Mouse (Mus musculus): ENCODE results near the gene Tbc1d22a. TPM values are rescaled to one million over a fixed set of nuclear protein-coding genes. Genes with fewer than 3 reads are reported as not detected.

The Tbc1d22a gene
- polyA plus RNA-seq, 1 experiment from 2014 or later, result 9.6 TPM

DNA sequence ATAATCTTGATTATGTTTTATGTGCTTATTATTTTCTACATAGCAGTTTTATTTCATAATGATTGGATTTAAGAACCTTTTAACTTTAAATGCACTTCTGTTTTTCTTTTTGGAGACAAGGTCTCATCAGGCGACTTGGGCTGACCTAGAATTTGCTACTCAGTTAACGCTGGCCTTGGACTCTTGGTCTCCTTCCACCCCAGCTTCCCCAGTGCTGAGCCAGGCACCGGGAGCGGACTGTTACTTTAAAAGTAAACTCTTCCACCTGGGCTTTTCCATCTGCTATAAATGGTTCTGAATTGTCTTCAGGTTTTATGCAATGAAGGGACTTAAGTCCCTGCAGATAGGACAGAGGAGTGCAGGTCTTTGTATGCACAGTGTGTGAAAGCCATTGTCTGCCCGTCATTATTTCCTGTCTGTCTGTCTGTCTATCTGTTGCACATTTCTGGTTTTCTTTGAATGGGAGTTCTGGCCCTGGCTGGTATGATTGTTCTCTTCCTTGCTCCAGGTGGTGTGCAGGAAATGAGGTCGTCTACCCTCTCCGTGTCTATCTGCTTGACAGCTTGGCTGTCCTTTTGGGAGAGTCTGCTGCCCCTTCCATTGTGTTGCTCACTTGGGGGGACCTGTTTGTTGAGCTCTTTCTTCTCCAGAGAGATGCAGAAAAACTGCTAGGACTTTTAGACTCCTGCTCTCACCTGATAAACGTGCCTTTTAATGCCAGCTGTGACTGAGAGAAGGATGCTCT lies 117.4 kb downstream of the Tbc1d22a start:
- no peak for ATAC-seq (replicated peaks; ENCODE audit: low FRiP score, low TSS enrichment, low read depth)
- 74% methylated on average over 8 of the region's 8 CpGs for WGBS
- H3K9me3 ChIP-seq (ENCODE audit: control insufficient read depth, low read length), result no peaks in the 10 kb centered on the region
- no peak for DNase-seq (ENCODE audit: low spot score)
- H3K4me2 ChIP-seq (ENCODE audit: low read length), result no peak overlapping the region
- no peaks in the 10 kb centered on the region for H3K27me3 ChIP-seq (replicated peaks; ENCODE audit: control insufficient read depth, insufficient read depth, low read length)
- H3K27ac ChIP-seq (ENCODE audit: low read depth), result no peak overlapping the region
- no peak overlapping the region for H3K4me3 ChIP-seq (ENCODE audit: low read depth, low read length)
- H3K36me3 ChIP-seq (ENCODE audit: control insufficient read depth, insufficient read depth, low read length), result no peaks in the 10 kb centered on the region
- no peak overlapping the region for H3K9ac ChIP-seq (ENCODE audit: low read length)
- H3K4me1 ChIP-seq (replicated peaks; ENCODE audit: control insufficient read depth, insufficient read depth, low read length), result no peaks in the 10 kb centered on the region

DNA sequence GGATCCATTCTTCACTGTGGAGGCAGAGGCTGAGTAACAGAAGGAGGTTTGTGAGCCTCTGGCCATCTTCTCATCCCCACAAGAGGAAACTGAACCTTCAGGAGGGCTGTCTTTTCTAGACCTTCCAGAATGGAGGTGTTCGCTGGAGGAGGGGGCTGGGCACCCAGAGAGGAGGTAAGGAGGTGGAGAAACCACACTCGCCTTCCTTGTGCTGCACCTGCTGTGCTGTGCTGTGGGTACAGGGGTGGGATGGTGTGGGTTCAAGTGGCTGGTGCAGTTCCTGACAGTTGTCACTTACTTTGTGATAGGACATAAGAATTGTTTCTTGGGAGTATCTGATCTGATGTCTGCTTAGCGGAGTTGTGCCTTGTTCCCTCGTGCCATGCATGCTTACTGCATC lies 118.9 kb downstream of the Tbc1d22a start:
- DNase-seq (ENCODE audit: low spot score), result no peak
- no peak overlapping the region for H3K27ac ChIP-seq (ENCODE audit: low read depth)
- no peak overlapping the region for H3K9ac ChIP-seq (ENCODE audit: low read length)
- no peaks in the 10 kb centered on the region for H3K4me1 ChIP-seq (replicated peaks; ENCODE audit: control insufficient read depth, insufficient read depth, low read length)
- no peak for ATAC-seq (replicated peaks; ENCODE audit: low FRiP score, low TSS enrichment, low read depth)
- H3K4me2 ChIP-seq (ENCODE audit: low read length), result no peak overlapping the region
- no peak overlapping the region for H3K4me3 ChIP-seq (ENCODE audit: low read depth, low read length)
- H3K9me3 ChIP-seq (ENCODE audit: control insufficient read depth, low read length), result no peaks in the 10 kb centered on the region
- no peaks in the 10 kb centered on the region for H3K36me3 ChIP-seq (ENCODE audit: control insufficient read depth, insufficient read depth, low read length)
- WGBS, result 91% methylated on average over 4 of the region's 4 CpGs
- no peaks in the 10 kb centered on the region for H3K27me3 ChIP-seq (replicated peaks; ENCODE audit: control insufficient read depth, insufficient read depth, low read length)

DNA sequence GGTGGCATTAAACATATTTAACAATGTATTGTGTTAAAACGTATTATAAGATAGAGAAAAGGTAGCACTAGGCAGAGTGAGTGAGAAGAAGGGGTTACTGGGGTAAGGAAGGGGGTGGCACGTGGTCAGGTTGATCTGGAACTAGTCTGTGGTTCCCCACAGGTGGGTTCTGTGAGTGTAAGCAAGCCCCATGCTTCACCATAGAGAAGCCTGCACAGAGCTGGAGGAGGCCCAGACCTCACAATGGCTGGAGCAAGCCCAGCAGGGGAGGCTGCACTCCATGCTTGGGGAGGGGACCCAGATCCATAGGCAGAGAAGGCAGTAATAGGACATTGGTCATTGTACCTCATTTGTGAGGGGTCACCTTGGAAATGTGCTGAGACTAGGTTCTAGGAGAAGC lies 119.3 kb downstream of the Tbc1d22a start:
- H3K9me3 ChIP-seq (ENCODE audit: control insufficient read depth, low read length), result no peaks in the 10 kb centered on the region
- H3K27me3 ChIP-seq (replicated peaks; ENCODE audit: control insufficient read depth, insufficient read depth, low read length), result no peaks in the 10 kb centered on the region
- no peak overlapping the region for H3K4me3 ChIP-seq (ENCODE audit: low read depth, low read length)
- no peak overlapping the region for H3K9ac ChIP-seq (ENCODE audit: low read length)
- no peak for ATAC-seq (replicated peaks; ENCODE audit: low FRiP score, low TSS enrichment, low read depth)
- no peak for DNase-seq (ENCODE audit: low spot score)
- no peak overlapping the region for H3K27ac ChIP-seq (ENCODE audit: low read depth)
- H3K36me3 ChIP-seq (ENCODE audit: control insufficient read depth, insufficient read depth, low read length), result no peaks in the 10 kb centered on the region
- 87% methylated on average over 2 of the region's 2 CpGs for WGBS
- H3K4me1 ChIP-seq (replicated peaks; ENCODE audit: control insufficient read depth, insufficient read depth, low read length), result no peaks in the 10 kb centered on the region
- no peak overlapping the region for H3K4me2 ChIP-seq (ENCODE audit: low read length)

DNA sequence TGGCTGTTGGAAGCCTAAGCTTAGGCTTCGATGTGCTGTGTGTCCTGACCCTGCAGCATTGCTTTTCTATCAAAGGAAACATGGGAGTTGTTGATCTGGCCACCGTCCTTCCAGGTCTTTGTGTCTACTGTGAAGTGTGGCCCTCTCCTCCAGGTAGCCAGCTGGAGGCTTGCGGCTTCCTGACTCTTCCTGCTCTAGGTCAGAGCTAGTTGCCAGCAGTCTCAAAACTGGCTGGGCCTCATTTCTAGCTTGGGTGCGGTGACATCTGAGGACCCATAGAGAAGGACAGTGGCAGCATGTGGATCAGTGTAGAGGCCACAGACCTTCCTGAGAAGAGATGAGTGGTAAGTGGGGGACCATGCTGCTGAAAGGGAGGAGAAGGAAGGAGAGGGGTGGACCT lies 120.0 kb downstream of the Tbc1d22a start:
- 96% methylated on average over 4 of the region's 4 CpGs for WGBS
- no peaks in the 10 kb centered on the region for H3K9me3 ChIP-seq (ENCODE audit: control insufficient read depth, low read length)
- no peaks in the 10 kb centered on the region for H3K27me3 ChIP-seq (replicated peaks; ENCODE audit: control insufficient read depth, insufficient read depth, low read length)
- no peak overlapping the region for H3K9ac ChIP-seq (ENCODE audit: low read length)
- H3K4me3 ChIP-seq (ENCODE audit: low read depth, low read length), result no peak overlapping the region
- no peak for ATAC-seq (replicated peaks; ENCODE audit: low FRiP score, low TSS enrichment, low read depth)
- H3K27ac ChIP-seq (ENCODE audit: low read depth), result no peak overlapping the region
- H3K4me1 ChIP-seq (replicated peaks; ENCODE audit: control insufficient read depth, insufficient read depth, low read length), result no peaks in the 10 kb centered on the region
- DNase-seq (ENCODE audit: low spot score), result no peak
- no peak overlapping the region for H3K4me2 ChIP-seq (ENCODE audit: low read length)
- no peaks in the 10 kb centered on the region for H3K36me3 ChIP-seq (ENCODE audit: control insufficient read depth, insufficient read depth, low read length)

DNA sequence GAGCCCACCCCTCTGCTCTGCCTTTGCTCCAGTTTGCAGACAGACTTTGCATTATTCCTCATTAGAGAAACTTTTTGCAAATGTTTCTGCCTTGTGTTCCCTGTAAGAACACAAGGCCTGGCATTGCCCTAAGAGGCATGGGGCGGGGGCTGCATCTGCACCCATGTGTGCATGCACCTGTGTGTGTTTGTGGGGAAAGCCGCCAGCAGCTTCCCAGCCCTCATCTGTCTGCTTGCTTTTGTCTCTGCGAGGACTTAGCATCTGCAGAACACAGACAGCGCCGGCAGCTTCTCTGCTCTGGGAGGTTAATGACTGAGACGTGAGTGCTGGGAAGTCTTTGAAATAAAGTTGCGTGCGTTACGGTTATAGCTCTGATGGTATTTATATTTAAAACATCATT lies 120.5 kb downstream of the Tbc1d22a start:
- DNase-seq (ENCODE audit: low spot score) (no peak), ATAC-seq (replicated peaks; ENCODE audit: low FRiP score, low TSS enrichment, low read depth) (no peak)
- no peak overlapping the region for H3K4me2 ChIP-seq (ENCODE audit: low read length)
- no peak overlapping the region for H3K27ac ChIP-seq (ENCODE audit: low read depth)
- H3K36me3 ChIP-seq (ENCODE audit: control insufficient read depth, insufficient read depth, low read length), result no peaks in the 10 kb centered on the region
- H3K9me3 ChIP-seq (ENCODE audit: control insufficient read depth, low read length), result no peaks in the 10 kb centered on the region
- no peak overlapping the region for H3K4me3 ChIP-seq (ENCODE audit: low read depth, low read length)
- H3K27me3 ChIP-seq (replicated peaks; ENCODE audit: control insufficient read depth, insufficient read depth, low read length), result no peaks in the 10 kb centered on the region
- WGBS, result 90% methylated on average over 9 of the region's 9 CpGs
- no peaks in the 10 kb centered on the region for H3K4me1 ChIP-seq (replicated peaks; ENCODE audit: control insufficient read depth, insufficient read depth, low read length)
- no peak overlapping the region for H3K9ac ChIP-seq (ENCODE audit: low read length)

DNA sequence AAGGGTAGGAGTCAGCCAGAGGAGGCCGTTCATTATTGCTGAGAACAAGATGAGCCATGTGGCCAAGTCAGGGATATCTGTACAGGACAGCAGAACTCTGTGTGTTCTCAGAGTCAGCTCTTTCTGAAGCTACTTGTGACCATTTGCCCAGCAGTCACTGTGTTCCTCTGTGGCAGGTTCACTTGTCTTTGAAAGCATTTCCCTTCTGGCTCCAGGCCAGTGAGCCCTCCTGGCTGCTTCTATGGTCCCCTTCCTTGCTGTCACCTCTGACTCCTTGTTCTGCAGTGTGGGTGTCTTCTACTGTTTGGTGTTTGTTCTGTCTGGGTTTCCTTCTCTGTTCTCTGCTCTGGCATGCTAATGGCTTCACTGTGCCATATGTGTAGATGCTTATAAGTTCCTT lies 121.5 kb downstream of the Tbc1d22a start:
- no peaks in the 10 kb centered on the region for H3K36me3 ChIP-seq (ENCODE audit: control insufficient read depth, insufficient read depth, low read length)
- H3K27ac ChIP-seq (ENCODE audit: low read depth), result no peak overlapping the region
- 92% methylated on average over 1 of the region's 1 CpGs for WGBS
- H3K4me3 ChIP-seq (ENCODE audit: low read depth, low read length), result no peak overlapping the region
- no peaks in the 10 kb centered on the region for H3K27me3 ChIP-seq (replicated peaks; ENCODE audit: control insufficient read depth, insufficient read depth, low read length)
- DNase-seq (ENCODE audit: low spot score) (no peak), ATAC-seq (replicated peaks; ENCODE audit: low FRiP score, low TSS enrichment, low read depth) (no peak)
- H3K9me3 ChIP-seq (ENCODE audit: control insufficient read depth, low read length), result no peaks in the 10 kb centered on the region
- H3K4me1 ChIP-seq (replicated peaks; ENCODE audit: control insufficient read depth, insufficient read depth, low read length), result no peaks in the 10 kb centered on the region
- H3K4me2 ChIP-seq (ENCODE audit: low read length), result no peak overlapping the region
- H3K9ac ChIP-seq (ENCODE audit: low read length), result no peak overlapping the region

DNA sequence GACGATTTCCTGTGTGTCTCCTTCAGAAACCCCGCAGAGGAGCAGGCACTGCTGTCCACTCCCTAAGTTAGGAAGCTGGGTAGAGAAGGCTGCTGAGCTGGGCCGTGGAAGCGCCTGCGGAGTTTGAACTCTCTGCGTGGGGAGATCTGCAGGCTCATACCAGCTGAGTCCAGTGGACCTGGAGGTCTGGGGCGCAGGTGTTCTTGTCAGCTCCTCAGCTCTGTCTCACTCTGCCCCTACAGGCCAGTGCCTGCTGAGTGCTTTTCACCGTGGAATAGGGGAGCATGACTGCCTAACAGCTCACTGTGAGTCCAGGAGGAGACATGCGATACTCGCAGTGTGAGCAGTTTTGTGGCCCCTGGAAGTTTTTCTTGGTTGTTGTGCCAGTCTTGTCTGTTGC lies 123.5 kb downstream of the Tbc1d22a start:
- no peaks in the 10 kb centered on the region for H3K9me3 ChIP-seq (ENCODE audit: control insufficient read depth, low read length)
- no peaks in the 10 kb centered on the region for H3K27me3 ChIP-seq (replicated peaks; ENCODE audit: control insufficient read depth, insufficient read depth, low read length)
- 77% methylated on average over 10 of the region's 10 CpGs for WGBS
- DNase-seq (ENCODE audit: low spot score) (no peak), ATAC-seq (replicated peaks; ENCODE audit: low FRiP score, low TSS enrichment, low read depth) (no peak)
- H3K4me2 ChIP-seq (ENCODE audit: low read length), result no peak overlapping the region
- H3K9ac ChIP-seq (ENCODE audit: low read length), result no peak overlapping the region
- no peak overlapping the region for H3K4me3 ChIP-seq (ENCODE audit: low read depth, low read length)
- H3K4me1 ChIP-seq (replicated peaks; ENCODE audit: control insufficient read depth, insufficient read depth, low read length), result no peaks in the 10 kb centered on the region
- H3K27ac ChIP-seq (ENCODE audit: low read depth), result no peak overlapping the region
- no peaks in the 10 kb centered on the region for H3K36me3 ChIP-seq (ENCODE audit: control insufficient read depth, insufficient read depth, low read length)

DNA sequence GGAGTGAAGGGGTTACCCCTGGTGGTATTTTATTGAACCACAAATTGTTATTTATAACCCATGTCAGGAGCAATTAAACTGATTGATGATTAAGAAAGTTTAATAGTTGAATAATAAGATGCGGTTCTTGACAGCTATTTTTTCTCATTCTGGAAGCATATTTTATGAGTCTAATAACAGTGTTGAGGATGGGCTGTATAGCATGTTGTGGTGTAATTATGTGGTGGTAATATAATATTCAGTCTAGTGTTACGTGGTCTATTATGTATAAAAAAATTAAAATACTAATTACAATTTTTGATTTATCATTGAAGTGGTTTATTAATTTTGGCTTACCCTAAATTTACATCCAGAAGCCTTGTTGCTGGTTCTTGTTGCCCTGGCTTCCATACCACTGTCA lies 125.5 kb downstream of the Tbc1d22a start:
- no peaks in the 10 kb centered on the region for H3K27me3 ChIP-seq (replicated peaks; ENCODE audit: control insufficient read depth, insufficient read depth, low read length)
- no peak overlapping the region for H3K4me3 ChIP-seq (ENCODE audit: low read depth, low read length)
- H3K36me3 ChIP-seq (ENCODE audit: control insufficient read depth, insufficient read depth, low read length), result no peaks in the 10 kb centered on the region
- H3K4me2 ChIP-seq (ENCODE audit: low read length), result no peak overlapping the region
- WGBS, result 80% methylated on average over 2 of the region's 2 CpGs
- no peak for ATAC-seq (replicated peaks; ENCODE audit: low FRiP score, low TSS enrichment, low read depth)
- H3K4me1 ChIP-seq (replicated peaks; ENCODE audit: control insufficient read depth, insufficient read depth, low read length), result no peaks in the 10 kb centered on the region
- no peaks in the 10 kb centered on the region for H3K9me3 ChIP-seq (ENCODE audit: control insufficient read depth, low read length)
- no peak for DNase-seq (ENCODE audit: low spot score)
- H3K9ac ChIP-seq (ENCODE audit: low read length), result no peak overlapping the region
- H3K27ac ChIP-seq (ENCODE audit: low read depth), result no peak overlapping the region

DNA sequence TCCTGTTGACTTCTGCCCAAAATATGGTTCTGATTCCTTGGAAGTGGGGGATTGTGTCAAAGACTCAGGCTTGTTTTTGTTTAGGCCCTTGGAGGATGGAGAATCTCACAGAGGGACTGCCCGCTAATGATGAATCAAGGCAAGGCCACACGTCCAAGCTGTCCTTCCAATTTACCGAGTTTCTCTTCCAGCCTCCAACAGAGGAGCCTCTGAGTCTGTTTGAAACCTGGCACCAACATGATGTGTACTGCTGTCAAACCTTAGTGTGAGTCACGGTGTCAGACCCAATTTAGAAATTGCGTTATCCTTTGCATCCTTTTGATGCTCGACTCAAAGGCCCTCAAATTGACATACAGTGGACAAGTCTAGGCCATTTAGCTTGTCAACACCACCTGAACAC lies 126.5 kb downstream of the Tbc1d22a start:
- no peak overlapping the region for H3K4me3 ChIP-seq (ENCODE audit: low read depth, low read length)
- 79% methylated on average over 6 of the region's 6 CpGs for WGBS
- DNase-seq (ENCODE audit: low spot score) (no peak), ATAC-seq (replicated peaks; ENCODE audit: low FRiP score, low TSS enrichment, low read depth) (no peak)
- no peak overlapping the region for H3K9ac ChIP-seq (ENCODE audit: low read length)
- no peaks in the 10 kb centered on the region for H3K4me1 ChIP-seq (replicated peaks; ENCODE audit: control insufficient read depth, insufficient read depth, low read length)
- no peaks in the 10 kb centered on the region for H3K9me3 ChIP-seq (ENCODE audit: control insufficient read depth, low read length)
- no peak overlapping the region for H3K4me2 ChIP-seq (ENCODE audit: low read length)
- no peak overlapping the region for H3K27ac ChIP-seq (ENCODE audit: low read depth)
- no peaks in the 10 kb centered on the region for H3K27me3 ChIP-seq (replicated peaks; ENCODE audit: control insufficient read depth, insufficient read depth, low read length)
- no peaks in the 10 kb centered on the region for H3K36me3 ChIP-seq (ENCODE audit: control insufficient read depth, insufficient read depth, low read length)
